Mouse (Mus musculus) midbrain, postnatal 0 days (tissue): ENCODE measurements around the gene Dbn1. TPM values are rescaled to one million over a fixed set of nuclear protein-coding genes. Genes with fewer than 3 reads are reported as not detected.
A peak's percentile ranks its signal among the peaks of the same experiment; 100 is the strongest.

Experiments used
- ATAC-seq: fragments of 200-750 bp; cut with Nextera tagmentation; 2 replicates; pipeline ENCODE4 v1.8.0; 2017; ENCODE audit warnings: moderate number of reproducible peaks, mild to moderate bottlenecking, moderate TSS enrichment, moderate library complexity; ENCODE audit not compliant: low FRiP score
- DNase-seq: peaks from one replicate; pipeline ENCODE4 v3.0.0-alpha.2; 2015; ENCODE audit warnings: low spot score
- H3K27ac ChIP-seq: fragments of 300-500 bp; sonication (generic); 2 replicates; pipeline ENCODE4 v1.5.1; 2014; ENCODE audit warnings: low read depth, mild to moderate bottlenecking, low read length, mixed read lengths
- H3K27me3 ChIP-seq: fragments of 300-500 bp; sonication (generic); 2 replicates; pipeline ENCODE4 v1.6.1; 2014; ENCODE audit warnings: low read length, control low read depth, mixed read lengths; ENCODE audit not compliant: insufficient read depth
- H3K36me3 ChIP-seq: fragments of 300-500 bp; sonication (generic); 2 replicates; pipeline ENCODE4 v1.6.1; 2014; ENCODE audit warnings: low read length, control low read depth, mixed read lengths; ENCODE audit not compliant: insufficient read depth
- H3K4me1 ChIP-seq: fragments of 300-500 bp; sonication (generic); 2 replicates; pipeline ENCODE4 v1.6.1; 2014; ENCODE audit warnings: mild to moderate bottlenecking, control low read depth, antibody characterized with exemption, low read length, mixed read lengths; ENCODE audit not compliant: insufficient read depth
- H3K4me2 ChIP-seq: fragments of 300-500 bp; sonication (generic); 2 replicates; pipeline ENCODE4 v1.6.1; 2014; ENCODE audit warnings: low read depth, mild to moderate bottlenecking, low read length, mixed read lengths; ENCODE audit not compliant: poor library complexity, severe bottlenecking
- H3K4me3 ChIP-seq: fragments of 300-500 bp; sonication (generic); 2 replicates; pipeline ENCODE4 v1.5.1; 2014; ENCODE audit warnings: low read depth, mild to moderate bottlenecking, low read length, moderate library complexity
- H3K9ac ChIP-seq: fragments of 300-500 bp; sonication (generic); replicated peaks from 2 replicates; pipeline ENCODE4 v1.6.1; 2014; ENCODE audit warnings: mild to moderate bottlenecking, low read length, moderate library complexity, mixed read lengths; ENCODE audit not compliant: poor library complexity, severe bottlenecking
- H3K9me3 ChIP-seq: fragments of 300-500 bp; sonication (generic); 2 replicates; pipeline ENCODE4 v1.6.1; 2016; ENCODE audit warnings: low read length, control low read depth
- CTCF ChIP-seq: IDR thresholded peaks from 2 replicates; pipeline ENCODE4 v1.5.1; 2016; ENCODE audit warnings: antibody characterized with exemption, mild to moderate bottlenecking
- WGBS: fragments of 180-500 bp; shearing (Covaris S2); extraction: QIAGEN DNeasy Blood & Tissue Kit; methylation state at CpG from one replicate; pipeline ENCODE4 v1.1.7; 2014; 5-methylcytosine and 5-hydroxymethylcytosine counted together
- polyA plus RNA-seq: library from polyadenylated mRNA; unstranded; fragments of >200 nt; fragmentation: Nextera tagmentation; extraction: Ambion mirVana; gene quantifications from 2 replicates; pipeline ENCODE4 v1.2.1, GENCODE M21; 2015
- total RNA-seq: library from RNA; depleted of rRNA; stranded (reverse); fragments of >200 nt; gene quantifications from 2 replicates; pipeline ENCODE4 v1.2.3, GENCODE M21; 2014

Dbn1 gene
- total and polyA plus RNA-seq, 2 experiments from 2014 or later = 484 to 510 TPM

DNA sequence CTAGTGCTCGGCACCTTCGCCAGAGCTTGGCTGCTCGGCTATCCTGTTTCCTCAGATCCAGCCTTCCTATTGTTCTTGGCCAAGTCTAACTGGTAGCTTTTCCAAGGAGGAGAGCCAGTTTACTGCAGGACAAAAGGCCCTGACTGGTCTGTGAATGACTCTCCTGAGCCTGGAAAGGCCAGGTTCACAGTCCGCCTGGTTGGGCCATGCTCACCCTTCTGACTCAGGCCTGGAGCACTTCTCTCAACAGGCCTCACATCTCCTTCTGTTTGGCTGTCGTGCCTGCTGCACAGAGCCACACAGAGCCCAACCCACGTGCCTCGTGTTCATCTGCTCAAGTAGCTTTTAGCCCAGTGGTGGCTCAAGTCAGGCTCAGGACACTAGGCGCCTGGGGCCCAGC is 34.8 kb upstream of the Dbn1 start:
- no peaks in the 10 kb centered on the region for H3K4me1 ChIP-seq
- no peak overlapping the region for H3K27ac ChIP-seq
- H3K36me3 ChIP-seq = no peaks in the 10 kb centered on the region; the same call in 1 of the 2 replicates
- 66% methylated on average over 8 of the region's 8 CpGs for WGBS
- DNase-seq (no peak), ATAC-seq (no peak)
- H3K9ac ChIP-seq = no peak overlapping the region
- no peaks in the 10 kb centered on the region for H3K9me3 ChIP-seq
- no peak for TF ChIP-seq CTCF
- H3K4me3 ChIP-seq = no peak overlapping the region
- no peak overlapping the region for H3K4me2 ChIP-seq
- H3K27me3 ChIP-seq = no peaks in the 10 kb centered on the region

GRCm38 (mm10) chr13:55519606-55520005 is 31.7 kb upstream of the Dbn1 start:
- DNase-seq = no peak
- no peak overlapping the region for H3K4me3 ChIP-seq
- 77% methylated on average over 4 of the region's 4 CpGs for WGBS
- TF ChIP-seq CTCF = no peak
- peaks cover 2% of the 10 kb centered on the region; the same call in 1 of the 2 replicates for H3K4me1 ChIP-seq
- ATAC-seq = no peak
- H3K27ac ChIP-seq = no peak overlapping the region
- no peak overlapping the region for H3K9ac ChIP-seq
- no peaks in the 10 kb centered on the region; the same call in 1 of the 2 replicates for H3K36me3 ChIP-seq
- H3K27me3 ChIP-seq = no peaks in the 10 kb centered on the region
- no peak overlapping the region for H3K4me2 ChIP-seq
- no peaks in the 10 kb centered on the region for H3K9me3 ChIP-seq

DNA sequence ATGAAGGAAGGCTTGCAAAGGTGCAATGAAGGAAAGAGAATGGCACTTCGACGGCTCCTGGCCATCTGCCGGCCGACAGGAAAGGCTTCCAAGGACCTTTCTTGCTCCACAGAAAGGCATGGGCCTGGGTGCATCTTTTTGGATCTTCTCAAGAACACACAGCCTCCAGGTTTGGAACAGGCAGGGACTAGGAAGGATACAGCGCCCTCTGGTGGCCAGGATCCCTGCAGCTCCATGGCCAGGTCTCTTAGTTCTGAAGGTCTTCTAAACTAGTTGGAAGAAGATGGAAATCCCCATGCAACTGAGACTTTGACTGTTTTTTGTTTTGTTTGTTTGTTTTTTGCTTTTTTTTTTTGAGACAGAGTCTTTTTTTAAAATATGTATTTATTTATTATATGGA is 29.0 kb upstream of the Dbn1 start:
- ATAC-seq (no peak), DNase-seq (peak; percentile 92)
- Histone ChIP-seq H3K4me1 (peaks cover 11% of the 10 kb centered on the region; the same call in 1 of the 2 replicates), H3K27ac (no peak overlapping the region), H3K9me3 (no peaks in the 10 kb centered on the region), H3K36me3 (no peaks in the 10 kb centered on the region), H3K4me2 (no peak overlapping the region), H3K4me3 (no peak overlapping the region), H3K27me3 (no peaks in the 10 kb centered on the region), H3K9ac (no peak overlapping the region)
- WGBS = 6% methylated on average over 5 of the region's 5 CpGs
- peak; percentile 96 for TF ChIP-seq CTCF

GRCm38 (mm10) chr13:55513828-55514227 is 25.9 kb upstream of the Dbn1 start:
- H3K27me3 ChIP-seq = no peaks in the 10 kb centered on the region
- no peaks in the 10 kb centered on the region for H3K9me3 ChIP-seq
- ATAC-seq (no peak), DNase-seq (no peak)
- H3K4me3 ChIP-seq = peak overlapping the region; percentile 78
- peaks cover 21% of the 10 kb centered on the region for H3K4me1 ChIP-seq
- no peak for TF ChIP-seq CTCF
- H3K4me2 ChIP-seq = peak overlapping the region; percentile 95
- peaks cover 7% of the 10 kb centered on the region for H3K36me3 ChIP-seq
- no peak overlapping the region for H3K27ac ChIP-seq
- 42% methylated on average over 9 of the region's 9 CpGs for WGBS
- no peak overlapping the region for H3K9ac ChIP-seq

DNA sequence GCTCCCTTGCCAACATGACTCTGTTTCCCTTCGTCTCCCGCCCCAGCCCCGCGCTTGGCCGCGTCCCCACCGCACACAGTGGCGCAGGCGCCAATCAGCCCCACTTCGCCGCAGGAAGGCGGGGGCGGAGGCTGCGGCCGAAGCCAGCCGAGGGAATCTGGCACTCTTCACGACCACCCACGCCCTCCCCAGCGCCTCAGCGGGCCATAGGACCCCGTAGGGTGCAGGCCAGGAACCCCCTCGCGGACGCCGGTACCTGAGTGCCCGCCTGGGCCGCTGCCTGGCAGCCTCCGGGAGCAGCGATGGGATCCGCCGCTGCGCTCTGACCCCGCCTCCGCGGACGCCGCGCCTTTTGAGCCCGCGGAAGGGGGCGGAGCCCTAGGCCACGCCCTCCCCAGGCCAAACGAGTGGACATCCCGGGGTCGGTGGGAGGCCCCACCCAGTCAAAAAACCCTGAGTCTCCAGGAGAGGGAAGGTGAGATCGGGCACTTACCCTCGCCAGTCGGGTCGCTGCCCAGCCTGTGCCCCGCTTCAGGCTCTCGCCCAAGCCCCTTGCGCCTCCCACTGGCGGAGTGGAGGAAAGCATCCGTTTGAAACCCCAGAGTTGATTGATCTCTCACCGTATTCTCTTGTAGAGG is 25.3 kb upstream of the Dbn1 start, which contains the start of gene Pdlim7:
TSS of gene Pdlim7 (minus strand) at position 566 of the 638 bp plus-strand sequence.
- TF ChIP-seq CTCF = peak; percentile 90
- DNase-seq (peak; percentile 81), ATAC-seq (peak; percentile 82)
- no peaks in the 10 kb centered on the region for H3K9me3 ChIP-seq
- H3K27me3 ChIP-seq = no peaks in the 10 kb centered on the region
- H3K4me1 ChIP-seq = peaks cover 21% of the 10 kb centered on the region
- peak within 1 kb of the TSS; percentile 78 for H3K4me3 ChIP-seq
- peak within 1 kb of the TSS; percentile 95 for H3K4me2 ChIP-seq
- H3K36me3 ChIP-seq = peaks cover 12% of the 10 kb centered on the region
- under 1% methylated on average over 54 of the region's 55 CpGs for WGBS
- H3K9ac ChIP-seq = peak within 1 kb of the TSS; percentile 90
- H3K27ac ChIP-seq = peak within 1 kb of the TSS; percentile 78

DNA sequence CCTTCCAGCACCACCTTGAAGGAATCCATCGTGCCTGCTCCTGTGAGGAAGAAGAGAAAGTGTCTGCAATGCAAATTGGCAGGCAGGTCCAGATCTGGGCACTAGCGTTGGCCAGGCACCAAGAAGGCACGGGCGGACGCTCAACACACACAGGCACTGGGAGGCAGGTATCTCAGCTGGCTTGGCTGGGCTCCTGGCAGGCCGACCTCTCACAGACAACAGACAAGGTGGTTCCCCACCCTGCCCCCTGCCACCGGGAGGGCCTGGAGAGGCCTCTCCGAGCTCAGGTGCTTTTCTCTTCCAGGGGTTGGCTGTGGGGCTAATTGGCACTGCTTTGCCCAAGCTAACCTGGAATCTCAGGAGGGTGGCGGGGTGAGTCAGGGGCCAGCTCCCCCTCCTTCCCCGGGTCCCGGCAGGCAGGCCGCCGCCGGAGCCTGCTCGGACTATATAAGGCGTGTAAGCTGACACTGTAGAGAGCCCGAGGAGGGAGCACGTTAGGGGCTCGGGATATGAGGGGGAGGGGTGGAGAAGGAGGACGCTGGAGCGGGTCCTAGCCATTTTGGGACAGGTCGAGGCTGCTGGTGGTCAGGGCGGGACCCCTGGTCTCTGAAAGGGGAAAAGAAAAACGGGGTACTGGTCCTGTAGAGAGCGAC is 24.6 kb upstream of the Dbn1 start:
- peak overlapping the region; percentile 78 for H3K4me3 ChIP-seq
- H3K9me3 ChIP-seq = no peaks in the 10 kb centered on the region
- peak overlapping the region; percentile 95 for H3K4me2 ChIP-seq
- H3K27me3 ChIP-seq = no peaks in the 10 kb centered on the region
- H3K36me3 ChIP-seq = peaks cover 19% of the 10 kb centered on the region
- H3K4me1 ChIP-seq = peaks cover 21% of the 10 kb centered on the region
- no peak for TF ChIP-seq CTCF
- peak overlapping the region; percentile 90 for H3K9ac ChIP-seq
- ATAC-seq (peak; percentile 55; the same call in 1 of the 2 replicates), DNase-seq (no peak)
- WGBS = 1% methylated on average over 23 of the region's 25 CpGs
- peak overlapping the region; percentile 78 for H3K27ac ChIP-seq
